Mouse (Mus musculus) cortical plate, adult 2 months (tissue): ENCODE results near the gene S100pbp.

Experiments
- CTCF ChIP-seq: fragments of 200-500 bp; IDR thresholded peaks from 2 replicates; pipeline ENCODE4 v1.5.1; 2011; ENCODE audit warnings: mild to moderate bottlenecking, control low read depth, low read length; ENCODE audit not compliant: insufficient read depth; ENCODE audit errors: extremely low read depth
- POLR2A ChIP-seq: fragments of 200-500 bp; IDR thresholded peaks from 2 replicates; pipeline ENCODE4 v1.6.1; 2011; ENCODE audit warnings: mild to moderate bottlenecking, low read length, control low read depth; ENCODE audit not compliant: insufficient read depth; ENCODE audit errors: extremely low read depth

DNA sequence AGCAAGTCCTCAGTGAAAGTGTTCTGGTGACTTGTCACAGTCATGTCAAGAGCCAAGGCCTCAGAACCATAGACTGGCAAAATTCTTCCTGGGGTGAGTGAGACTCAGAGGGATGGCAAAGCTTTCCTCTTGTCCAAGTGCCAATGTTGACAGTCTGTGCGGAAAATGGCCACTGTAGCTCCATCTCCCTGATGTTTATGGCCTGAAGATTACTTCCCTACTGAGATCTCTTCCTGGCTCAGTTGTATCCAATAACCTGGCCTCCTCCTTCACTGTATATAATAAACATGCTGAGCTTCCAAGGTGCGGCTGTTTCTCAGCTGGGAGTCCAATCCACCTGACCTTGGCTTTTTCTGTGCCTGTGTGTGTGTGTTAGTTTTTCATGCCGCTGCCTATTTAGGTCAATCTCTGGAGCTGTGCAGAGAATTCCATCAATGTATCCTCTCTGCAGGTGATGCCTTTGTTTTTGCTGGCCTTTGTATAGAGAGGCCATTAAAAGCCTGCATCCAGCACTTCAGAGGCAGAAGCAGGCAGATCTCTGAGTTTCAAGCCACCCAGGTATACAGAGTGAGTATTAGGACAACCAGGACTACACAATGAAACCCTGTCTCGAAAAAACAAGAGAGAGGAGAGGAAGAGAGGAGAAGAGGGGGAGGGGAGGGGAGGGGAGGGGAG, 27.8 kb downstream of the S100pbp start:
- TF ChIP-seq CTCF (no peak), POLR2A (no peak)
